Mouse (Mus musculus) erythroblast, embryonic 14.5 days (primary cell): ENCODE measurements around the gene Zfp977. TPM values are rescaled to one million over a fixed set of nuclear protein-coding genes. Genes with fewer than 3 reads are reported as not detected.
"Not testable (repeated sequence)": the region's sequence is repeated elsewhere in the genome, so short reads cannot be mapped to it uniquely, and the experiment has no call there.

Experiments
- H3K27me3 ChIP-seq: 2 replicates; pipeline ENCODE4 v1.6.1; 2012; ENCODE audit warnings: inconsistent platforms; ENCODE audit not compliant: control insufficient read depth
- H3K36me3 ChIP-seq: 2 replicates; pipeline ENCODE4 v1.6.1; 2012; ENCODE audit warnings: mild to moderate bottlenecking, inconsistent platforms; ENCODE audit not compliant: control insufficient read depth
- H3K4me1 ChIP-seq: 2 replicates; pipeline ENCODE4 v1.6.1; 2012; ENCODE audit warnings: inconsistent platforms; ENCODE audit not compliant: control insufficient read depth
- H3K4me3 ChIP-seq: replicated peaks from 2 replicates; pipeline ENCODE3; 2012; ENCODE audit warnings: moderate library complexity, mild to moderate bottlenecking, inconsistent platforms
- H3K9me3 ChIP-seq: 2 replicates; pipeline ENCODE4 v1.6.1; 2012; ENCODE audit warnings: low read length, inconsistent platforms, mixed read lengths; ENCODE audit not compliant: control insufficient read depth
- GATA1 ChIP-seq: IDR thresholded peaks from 2 replicates; pipeline ENCODE4 v1.6.1; 2012; ENCODE audit warnings: low read length, inconsistent platforms, mixed read lengths
- TAL1 ChIP-seq: IDR thresholded peaks from 3 replicates; pipeline ENCODE4 v1.6.1; 2012; ENCODE audit warnings: low read length, inconsistent platforms, mixed read lengths
- polyA plus RNA-seq: library from polyadenylated mRNA; stranded (reverse); fragments of >175 nt; gene quantifications from 2 replicates; pipeline ENCODE4 v1.2.3, GENCODE M21; 2012

The Zfp977 gene
- not detected in 2 replicates for polyA plus RNA-seq

GRCm38 (mm10) chr7:42592413-42592812, at the start of gene Zfp977:
Gene Zfp977, minus strand, starts transcription at chr7:42592547.
- H3K9me3 ChIP-seq, result peaks cover 20% of the 10 kb centered on the region
- H3K36me3 ChIP-seq, H3K4me1 ChIP-seq, H3K27me3 ChIP-seq, H3K4me3 ChIP-seq: not testable (repeated sequence)

DNA sequence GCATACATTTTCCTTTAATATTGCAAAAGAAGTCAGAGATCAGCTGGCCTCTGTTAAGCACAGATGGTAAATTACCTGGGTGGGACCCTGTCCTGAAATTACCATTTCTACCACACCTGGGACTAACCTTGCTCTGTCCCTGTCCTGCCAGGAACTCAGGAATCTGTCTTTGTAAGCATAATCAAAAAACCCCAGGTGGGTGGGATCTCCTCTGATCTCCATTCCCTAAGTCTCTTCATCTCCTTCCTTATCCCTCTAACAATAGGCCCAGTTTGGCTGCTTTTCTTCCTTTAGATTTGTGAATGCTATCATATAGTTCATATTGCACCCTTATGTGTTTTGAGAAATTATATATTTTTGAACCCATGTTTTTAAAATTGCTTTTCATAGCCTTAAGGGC, 38.7 kb upstream of the Zfp977 start:
- H3K4me1 ChIP-seq, H3K27me3 ChIP-seq, H3K9me3 ChIP-seq, H3K4me3 ChIP-seq, H3K36me3 ChIP-seq: not testable (repeated sequence)

DNA sequence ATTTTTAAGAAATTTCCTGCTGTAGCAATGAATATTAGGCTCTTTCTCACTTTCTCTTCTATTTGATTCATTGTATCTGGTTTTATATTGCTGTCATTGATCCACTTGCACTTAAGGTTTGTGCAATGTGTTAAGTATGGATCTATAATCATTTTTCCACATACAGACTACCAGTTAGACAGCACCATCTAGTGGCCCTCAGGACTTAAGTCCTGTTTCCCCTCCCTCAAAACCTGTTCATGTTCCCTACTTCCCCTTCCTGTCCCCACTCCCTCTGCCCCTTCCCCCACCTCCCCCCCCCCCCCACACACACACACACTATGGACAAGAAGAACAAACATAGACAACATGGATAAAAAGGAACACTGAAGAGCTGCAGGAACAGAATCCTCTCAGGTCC, 3.3 kb upstream of the Zfp977 start:
- not testable (repeated sequence) for H3K4me3 ChIP-seq, H3K36me3 ChIP-seq, H3K4me1 ChIP-seq, H3K27me3 ChIP-seq
- peaks cover 34% of the 10 kb centered on the region for H3K9me3 ChIP-seq

- H3K4me3 ChIP-seq, H3K4me1 ChIP-seq, H3K27me3 ChIP-seq, H3K36me3 ChIP-seq: not testable (repeated sequence)
- peaks cover 24% of the 10 kb centered on the region for H3K9me3 ChIP-seq
Observed at GRCm38 (mm10) chr7:42591311-42591710, 1.0 kb downstream of the Zfp977 start.

GRCm38 (mm10) chr7:42578488-42578887, 13.9 kb downstream of the Zfp977 start, which contains the start of gene Gm21028:
Gene Gm21028, minus strand, starts transcription at chr7:42578588.
- no peaks in the 10 kb centered on the region for H3K36me3 ChIP-seq
- H3K4me3 ChIP-seq, result no peak within 1 kb of the TSS
- no peaks in the 10 kb centered on the region for H3K27me3 ChIP-seq
- H3K9me3 ChIP-seq, result peaks cover 36% of the 10 kb centered on the region
- TF ChIP-seq TAL1 (no peak), GATA1 (no peak)
- H3K4me1 ChIP-seq, result no peaks in the 10 kb centered on the region

GRCm38 (mm10) chr7:42551766-42552165, 40.6 kb downstream of the Zfp977 start:
- Histone ChIP-seq H3K4me1 (no peaks in the 10 kb centered on the region), H3K4me3 (no peak overlapping the region), H3K9me3 (peaks cover 6% of the 10 kb centered on the region), H3K36me3 (no peaks in the 10 kb centered on the region), H3K27me3 (no peaks in the 10 kb centered on the region)
- TF ChIP-seq TAL1 (no peak), GATA1 (no peak)

Other genes with a start within 250 kb of the Zfp977 start
- not detected in 2 replicates for gene 4933421I07Rik, start 144.4 kb downstream of the Zfp977 start, polyA plus RNA-seq
- 0.02 and 0.04 TPM in 2 replicates for gene Zfp141, start 86.8 kb downstream of the Zfp977 start, polyA plus RNA-seq
- gene Gm21028, start 14.0 kb downstream of the Zfp977 start, polyA plus RNA-seq, result not detected in 2 replicates
- 0.01 and 0.02 TPM in 2 replicates for gene Zfp976, start 50.0 kb upstream of the Zfp977 start, polyA plus RNA-seq
- gene Zfp975, start 100.2 kb upstream of the Zfp977 start, polyA plus RNA-seq, result not detected in 2 replicates
- not detected in 2 replicates for gene Gm17067, start 134.5 kb upstream of the Zfp977 start, polyA plus RNA-seq
- not detected in 2 replicates for gene Vmn2r62, start 201.0 kb upstream of the Zfp977 start, polyA plus RNA-seq